Mouse (Mus musculus) erythroblast, adult 5-6 weeks (primary cell): ENCODE results near the gene Mdp1. TPM values are rescaled to one million over a fixed set of nuclear protein-coding genes. Genes with fewer than 3 reads are reported as not detected.

Experiments
- ATAC-seq: replicated peaks from 2 replicates; pipeline ENCODE4 v1.8.0; 2016; ENCODE audit warnings: moderate number of reproducible peaks, mild to moderate bottlenecking, moderate TSS enrichment, inconsistent platforms; ENCODE audit not compliant: poor library complexity, low FRiP score, severe bottlenecking
- total RNA-seq, 2 experiments: library from RNA; stranded (forward) in 1 of 2; stranded (reverse) in 1 of 2; fragments of 150-400 nt in 1 of 2; fragments of 200-764, 138-1000 nt in 1 of 2; gene quantifications; 2 replicates each; pipeline versions ENCODE4 v1.2.3 to v1.2.4; 2015 to 2017; ENCODE audit warnings: low replicate concordance in 2 of 2

The Mdp1 gene
- total RNA-seq, 2 experiments from 2014 or later, result 7.1 to 10.4 TPM

DNA sequence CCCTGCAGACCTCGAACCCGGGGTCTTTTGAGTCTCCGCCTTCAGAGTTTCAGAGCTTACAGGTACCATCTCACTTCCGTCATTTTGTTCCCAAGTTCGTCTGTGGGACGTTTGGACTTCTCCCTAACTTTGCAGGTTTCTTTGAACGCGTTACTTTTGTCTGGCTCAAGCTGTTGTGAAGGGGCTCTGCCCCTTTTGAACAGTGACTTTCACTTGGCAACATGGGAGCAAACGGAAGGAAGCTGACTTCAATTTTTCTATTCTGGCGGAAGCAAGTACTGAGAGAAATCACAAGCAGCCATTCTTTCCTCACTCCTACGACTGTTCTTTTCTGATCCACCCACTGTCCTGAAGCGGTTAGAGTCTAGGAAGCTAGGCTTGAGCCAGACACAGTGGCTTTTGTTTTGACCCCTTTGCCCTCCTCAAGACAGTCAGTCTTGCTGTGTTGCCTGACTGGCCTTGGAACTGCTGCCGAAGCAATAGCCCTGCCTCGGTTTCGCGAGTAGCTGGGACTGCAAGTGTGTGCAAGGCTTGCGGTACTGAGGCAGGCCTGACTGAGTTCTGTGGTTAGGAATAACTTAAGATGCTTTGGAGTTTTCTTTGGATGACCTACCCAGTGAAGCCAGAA, 15.9 kb downstream of the Mdp1 start:
- no peak for ATAC-seq

DNA sequence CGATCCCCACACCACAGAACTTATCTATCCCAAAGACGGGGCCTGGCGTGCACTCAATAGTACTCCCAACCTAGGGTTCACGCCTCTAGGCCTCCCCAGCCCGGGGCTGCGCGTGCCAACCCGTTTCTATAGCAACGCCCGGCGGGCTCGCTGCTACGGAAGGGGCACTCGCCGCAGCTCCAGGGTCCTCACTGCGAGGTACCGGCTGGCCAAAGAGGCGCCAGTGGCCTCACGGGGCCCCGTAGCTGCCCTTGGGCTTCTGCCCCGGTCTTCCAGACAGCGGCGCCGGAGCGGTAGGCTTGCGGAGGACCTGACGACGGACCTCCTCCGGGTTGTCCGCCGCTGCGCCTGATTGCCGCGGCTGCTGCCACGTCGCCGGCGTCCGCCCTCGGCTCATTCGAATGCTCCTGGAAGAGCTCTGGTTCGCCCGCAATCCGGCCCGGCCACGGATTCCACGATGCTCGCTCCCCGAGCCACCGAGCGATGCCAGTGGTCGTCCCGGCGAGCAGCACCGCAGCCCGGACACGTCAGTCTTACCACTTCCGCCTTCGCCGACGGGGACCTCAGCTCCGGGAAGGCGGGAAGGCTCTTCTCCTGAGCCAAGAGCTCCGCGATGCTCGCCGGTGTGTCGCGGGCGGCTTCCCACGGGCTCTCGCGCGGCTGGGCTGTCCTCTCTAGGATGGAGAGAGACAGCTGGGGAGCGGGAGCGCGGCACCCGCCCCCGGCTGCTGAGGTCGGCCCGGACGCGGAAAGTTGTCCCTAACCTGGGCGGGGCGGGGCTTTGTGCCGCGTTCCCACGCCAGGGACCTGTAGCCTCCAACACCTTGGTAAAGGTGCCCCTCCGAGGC, 17.0 kb downstream of the Mdp1 start, which contains the start of gene Tm9sf1:
Gene Tm9sf1, minus strand, starts transcription at position 747 of the 848 bp plus-strand sequence.
- ATAC-seq, result peak; percentile 85

DNA sequence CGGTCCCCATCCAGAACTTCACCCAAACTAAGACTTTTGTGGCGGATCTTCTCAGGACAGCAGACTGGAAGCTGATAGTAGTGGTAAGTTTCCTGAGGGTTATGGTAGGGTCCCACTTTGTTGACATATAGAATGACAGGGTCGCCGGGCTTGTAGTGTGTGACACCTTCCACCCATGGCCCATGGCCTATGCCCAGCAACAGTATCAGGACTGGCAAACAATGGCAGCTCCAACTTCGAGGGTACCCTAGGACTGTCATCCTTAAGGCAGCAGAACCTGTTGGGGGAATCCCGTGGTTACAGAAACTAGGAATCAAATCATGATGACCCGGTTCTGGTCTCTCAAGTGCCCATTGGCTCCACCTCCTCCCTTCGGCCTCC, 17.6 kb downstream of the Mdp1 start:
- ATAC-seq, result peak; percentile 14

DNA sequence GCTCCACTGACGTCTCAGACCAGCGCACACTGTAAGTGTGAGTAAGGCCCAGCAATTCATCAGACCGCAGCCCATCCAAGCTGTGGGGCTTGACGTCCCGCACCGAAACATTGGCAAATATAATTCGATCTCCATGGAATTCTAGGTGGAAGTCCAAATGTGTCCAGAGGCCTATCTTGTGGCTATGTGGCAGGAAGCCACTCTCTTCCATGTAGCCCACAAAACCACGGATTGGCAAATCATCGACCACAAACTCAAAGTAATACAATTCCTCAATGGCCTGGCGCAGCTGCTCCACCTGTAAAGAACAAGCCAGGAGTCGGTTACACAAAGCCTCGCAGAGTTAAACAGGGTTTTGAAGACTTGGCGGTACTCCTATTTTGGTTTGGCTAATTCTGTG, 19.0 kb downstream of the Mdp1 start:
- no peak for ATAC-seq

DNA sequence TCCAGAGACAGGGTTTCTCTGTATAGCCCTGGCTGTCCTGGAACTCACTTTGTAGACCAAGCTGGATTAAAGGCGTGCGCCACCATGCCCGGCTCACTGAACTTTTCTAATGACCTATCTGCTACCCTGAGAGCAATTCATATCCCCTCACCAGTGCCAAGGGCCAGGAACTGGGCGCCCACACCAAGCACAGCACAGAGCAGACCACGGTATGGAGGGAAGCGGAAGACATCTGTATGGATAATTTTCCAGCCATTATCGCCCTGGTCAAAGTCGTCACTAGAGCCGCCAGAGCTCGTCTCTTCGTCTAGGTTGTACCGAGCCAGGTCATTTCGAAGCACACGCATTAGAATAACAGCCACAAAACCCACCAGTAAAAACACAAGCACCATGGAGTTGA, 19.5 kb downstream of the Mdp1 start:
- ATAC-seq, result no peak

DNA sequence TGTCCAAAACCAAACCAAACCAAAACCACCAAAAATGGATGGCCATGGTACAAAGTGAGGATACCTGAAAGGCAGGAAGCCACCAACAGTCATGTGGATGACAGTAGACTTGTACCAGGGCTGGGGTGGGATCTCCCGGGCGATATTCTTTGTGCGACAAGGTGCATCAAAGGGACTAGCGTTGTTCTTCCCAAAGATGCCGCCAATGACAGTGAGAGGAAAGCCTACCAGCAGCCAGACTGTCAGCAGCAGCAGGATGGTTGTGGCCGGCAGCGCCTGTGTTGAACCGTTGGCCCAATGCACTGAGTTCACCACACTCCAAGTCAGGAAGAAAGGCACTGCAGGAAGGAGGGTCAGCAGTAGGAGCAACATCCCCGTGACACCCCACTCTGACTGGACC, 22.5 kb downstream of the Mdp1 start, which contains the start of gene Gm49378:
Gene Gm49378, minus strand, starts transcription at position 101 of the 400 bp plus-strand sequence.
- ATAC-seq, result no peak

DNA sequence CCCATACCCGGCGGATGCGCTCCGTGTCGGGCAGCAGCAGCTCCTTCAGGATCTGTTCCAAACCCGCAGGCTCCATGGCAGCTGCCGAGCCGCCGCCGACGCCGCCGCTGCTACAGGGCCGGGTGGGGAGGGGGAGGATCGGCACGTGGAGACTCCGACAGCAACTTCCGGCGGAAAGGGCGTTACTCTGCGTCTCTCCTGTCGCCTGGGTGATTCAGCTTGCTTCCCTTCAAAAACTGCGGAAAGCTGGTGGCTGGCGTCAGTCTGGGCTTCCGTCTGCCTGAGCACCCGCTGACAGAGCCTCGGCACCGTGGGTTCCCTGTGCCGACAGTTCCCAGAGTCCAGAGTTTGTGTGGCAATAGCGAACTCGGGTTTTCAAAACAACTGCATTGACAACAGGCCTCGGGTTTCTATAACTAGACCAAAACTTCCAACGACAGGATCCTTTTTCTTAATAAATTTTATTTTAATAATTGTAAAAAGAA, 24.7 kb downstream of the Mdp1 start, which contains the start of gene Ipo4:
Gene Ipo4, minus strand, starts transcription at position 435 of the 485 bp plus-strand sequence.
- ATAC-seq, result peak; percentile 87

DNA sequence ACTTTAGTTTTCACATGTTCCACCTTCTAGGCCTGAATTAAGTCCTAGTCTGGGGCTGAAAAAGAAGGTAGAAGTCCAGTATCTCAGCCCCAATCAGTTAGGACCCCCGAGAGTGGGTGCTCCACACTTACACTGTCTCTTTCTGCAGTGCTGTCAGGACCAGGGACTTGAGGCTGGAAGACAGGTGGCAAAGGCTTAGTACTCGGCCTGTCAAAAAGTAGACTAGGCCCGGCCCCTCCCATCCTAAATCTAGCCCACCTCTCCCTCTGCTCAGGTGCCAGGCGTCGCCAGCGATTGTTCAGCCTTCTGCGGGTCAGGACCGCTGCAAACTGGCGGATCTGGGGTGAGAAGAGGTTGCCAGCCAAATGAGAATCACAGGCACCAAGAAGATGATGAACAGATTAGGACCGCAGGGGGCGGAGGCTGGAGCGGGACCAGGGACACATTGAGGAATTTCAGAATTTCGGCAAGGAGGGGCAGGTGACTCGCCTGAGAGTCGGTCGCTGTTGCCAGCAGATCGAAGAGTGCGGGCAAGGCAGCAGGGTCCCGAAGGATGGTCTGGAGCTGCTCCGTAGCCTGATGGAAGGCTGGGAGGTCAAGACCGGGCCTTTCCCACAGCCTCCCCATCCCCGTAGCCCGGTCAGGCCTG, 25.3 kb downstream of the Mdp1 start:
- ATAC-seq, result no peak

DNA sequence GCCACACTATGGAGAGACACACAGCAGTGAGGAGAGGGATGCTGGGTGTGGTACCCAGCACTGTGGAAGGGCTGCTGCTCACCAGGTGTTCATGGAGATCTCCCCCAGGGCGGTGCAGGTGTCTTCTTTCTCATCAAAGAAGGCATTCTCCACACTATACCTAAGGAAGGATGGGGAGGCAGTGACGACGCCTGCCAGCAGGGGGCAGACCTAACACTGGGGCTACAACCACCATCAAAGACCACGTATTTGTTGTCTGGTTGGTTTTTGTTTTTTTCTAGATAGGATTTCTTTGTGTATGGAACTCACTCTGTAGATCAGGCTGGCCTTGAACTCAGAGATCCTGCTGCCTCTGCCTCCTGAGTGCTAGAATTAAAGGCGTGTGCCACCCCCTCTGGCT, 31.0 kb downstream of the Mdp1 start:
- ATAC-seq, result peak; percentile 65

DNA sequence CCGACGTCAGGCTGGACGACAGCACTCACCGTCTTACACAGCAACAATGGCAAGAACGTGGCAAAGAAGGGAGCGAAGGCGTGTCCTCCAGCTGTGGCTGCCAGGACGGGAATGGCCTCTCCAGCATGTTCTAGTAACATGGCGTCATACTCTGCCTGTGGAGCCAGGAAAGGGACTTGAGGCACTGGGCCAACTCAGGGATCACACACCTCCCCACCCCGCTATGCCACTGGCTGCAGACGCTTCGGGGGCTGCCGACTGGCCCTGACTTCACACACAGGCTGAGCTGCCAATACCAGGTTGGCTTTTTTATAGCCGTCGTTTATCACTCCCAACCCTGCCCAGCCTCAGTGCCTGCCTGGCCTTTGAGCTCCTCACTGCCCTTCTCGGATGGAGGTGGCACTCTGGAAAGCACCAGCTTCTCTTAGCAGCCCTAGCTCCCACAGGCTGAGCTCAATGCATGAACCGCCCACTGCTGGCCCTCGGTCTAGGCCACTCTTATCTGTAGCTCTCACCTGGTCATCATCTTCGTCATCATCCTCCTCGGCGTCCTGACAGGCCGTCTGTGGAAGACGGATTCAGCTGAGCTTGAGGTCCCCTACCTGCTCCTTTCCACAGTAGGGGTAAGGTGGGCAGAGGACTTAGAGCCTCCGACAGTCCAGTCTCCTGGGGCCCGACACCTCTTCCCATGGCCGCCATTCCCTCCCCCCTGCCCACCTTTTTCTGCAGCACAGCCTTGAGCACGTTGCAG, 32.1 kb downstream of the Mdp1 start:
- peak; percentile 54 for ATAC-seq

DNA sequence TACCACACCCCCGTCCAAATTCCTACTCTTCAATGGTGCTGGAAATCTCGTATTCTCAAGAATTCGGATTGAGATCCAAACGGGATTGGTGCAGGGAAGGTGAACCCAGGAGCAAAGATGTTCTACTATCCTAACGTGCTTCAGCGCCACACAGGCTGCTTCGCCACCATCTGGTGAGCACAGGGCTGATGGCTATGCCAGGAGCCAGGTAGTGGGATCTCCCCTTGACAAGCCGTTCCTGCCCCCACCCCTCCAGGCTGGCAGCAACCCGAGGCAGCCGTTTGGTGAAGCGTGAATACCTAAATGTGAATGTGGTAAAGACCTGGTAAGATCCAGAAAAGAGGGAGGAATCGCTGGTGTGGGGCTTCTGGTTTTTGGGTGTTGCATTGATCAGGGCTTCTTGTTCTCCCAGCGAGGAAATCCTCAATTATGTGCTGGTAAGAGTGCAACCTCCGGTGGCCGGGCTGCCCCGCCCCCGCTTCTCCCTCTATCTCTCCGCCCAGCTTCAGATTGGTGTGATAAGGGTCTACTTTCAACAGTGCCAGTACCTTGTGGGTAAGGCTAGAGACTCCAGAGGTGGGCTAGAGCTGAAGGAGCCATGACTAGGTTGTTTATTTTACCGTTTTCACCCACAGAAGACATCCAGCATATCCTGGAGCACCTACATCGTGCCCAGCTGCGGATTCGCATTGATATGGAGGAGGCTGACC, 41.7 kb downstream of the Mdp1 start:
- peak; percentile 45 for ATAC-seq

DNA sequence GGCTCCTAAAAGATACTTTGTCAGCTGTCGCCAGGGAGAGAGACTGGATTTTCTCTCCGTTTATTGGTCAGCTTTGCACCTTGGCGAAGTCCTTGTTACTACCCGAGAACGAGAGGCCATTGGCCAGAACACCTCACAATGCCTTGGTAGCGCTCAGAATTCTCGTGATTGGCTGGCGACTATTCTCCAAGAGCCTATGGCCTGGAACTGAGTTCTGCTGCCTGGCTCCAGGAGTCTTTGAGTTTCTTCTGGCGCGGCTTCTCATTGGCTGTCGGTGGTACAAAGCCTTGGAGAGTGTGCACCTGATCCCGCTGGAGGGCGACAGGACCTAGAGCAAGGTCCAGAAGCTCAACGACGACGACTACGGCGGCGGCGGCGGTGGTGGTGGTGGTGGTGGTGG, 42.5 kb downstream of the Mdp1 start, which contains the start of gene Rec8:
Gene Rec8, plus strand, starts transcription at position 216 of the 400 bp plus-strand sequence.
- ATAC-seq, result peak; percentile 77

DNA sequence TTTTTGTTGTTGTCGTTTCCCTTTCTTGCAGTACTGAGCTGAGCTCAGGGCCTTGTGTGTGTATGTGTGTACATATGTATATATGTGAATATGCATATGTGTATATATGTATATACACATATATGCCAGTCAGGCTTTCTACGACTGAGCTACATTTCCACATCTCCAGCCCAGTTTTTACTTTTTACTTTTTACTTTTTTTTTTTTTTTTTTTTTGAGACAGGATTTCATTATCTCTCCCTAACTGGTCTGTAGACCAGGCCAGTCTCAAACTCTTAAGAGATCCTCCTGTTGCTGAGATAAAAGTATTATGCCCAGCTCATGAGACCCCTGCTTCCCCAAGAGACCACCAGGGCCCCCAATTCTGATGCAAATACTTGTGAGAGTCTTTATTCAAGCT, 43.5 kb downstream of the Mdp1 start:
- no peak for ATAC-seq

DNA sequence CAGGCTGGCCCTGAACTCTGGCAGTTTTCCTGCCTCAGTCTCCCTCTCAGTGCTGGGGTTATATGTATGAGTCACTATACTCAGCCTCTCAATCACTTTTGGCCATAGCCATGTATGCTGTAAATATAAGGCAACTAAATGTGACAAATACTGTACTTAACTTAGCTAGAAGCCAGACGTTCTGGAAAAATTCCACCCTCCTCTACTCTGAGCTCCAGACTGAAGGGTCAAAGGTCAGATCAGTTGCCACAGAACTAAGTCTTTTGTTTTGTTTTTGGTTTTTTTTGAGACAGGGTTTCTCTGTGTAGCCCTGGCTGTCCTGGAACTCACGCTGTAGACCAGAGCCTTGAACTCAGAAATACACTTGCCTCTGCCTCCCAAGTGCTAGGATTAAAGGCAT, 44.4 kb downstream of the Mdp1 start:
- ATAC-seq, result no peak

DNA sequence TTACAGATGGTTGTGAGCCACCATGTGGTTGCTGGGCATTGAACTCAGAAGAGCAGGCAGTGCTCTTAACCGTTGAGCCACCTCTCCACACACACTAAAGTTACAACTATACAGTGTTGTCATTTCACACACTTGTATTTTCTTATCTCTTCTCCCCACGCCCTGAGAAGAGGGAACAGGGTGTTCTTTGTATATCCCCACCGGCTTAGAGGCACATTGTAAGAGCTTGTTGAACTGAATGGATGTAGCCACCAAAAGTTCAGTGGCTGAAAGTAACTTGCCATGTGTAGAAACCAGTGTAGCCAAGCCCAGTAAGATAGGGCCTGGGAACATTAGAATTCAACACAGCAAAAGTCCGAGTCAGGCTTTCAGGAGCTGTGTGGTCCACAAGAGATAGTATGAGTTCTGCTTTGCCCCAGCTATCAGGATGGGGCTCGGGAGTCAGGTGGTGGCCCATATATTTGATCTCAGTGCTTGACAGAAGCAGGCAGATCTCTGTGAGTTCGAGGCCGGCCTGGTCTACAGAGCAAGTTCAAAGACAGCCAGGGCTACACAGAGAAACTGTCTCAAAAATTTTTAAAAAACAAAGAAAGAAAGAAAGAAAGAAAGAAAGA, 45.6 kb downstream of the Mdp1 start:
- peak; percentile 26; the same call in 1 of the 2 replicates for ATAC-seq

DNA sequence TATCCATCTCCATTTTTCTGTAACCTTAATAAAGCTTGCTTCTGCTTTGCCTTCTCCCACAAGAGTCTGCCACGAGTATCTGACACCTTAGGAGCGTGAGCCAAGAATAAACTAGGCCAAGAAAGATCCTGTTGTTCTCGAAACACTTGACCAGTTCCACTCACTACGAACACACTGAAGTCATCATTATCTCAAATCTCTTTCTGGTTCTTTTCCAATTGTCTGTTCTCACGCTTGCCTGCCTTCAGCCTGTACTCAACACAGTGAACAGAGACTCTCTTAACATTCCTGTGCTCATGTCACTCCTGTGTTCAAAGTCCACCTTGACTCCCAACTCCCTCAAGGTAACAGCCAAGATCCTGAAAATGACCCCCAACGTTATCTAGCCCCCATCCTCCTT, 47.0 kb downstream of the Mdp1 start:
- ATAC-seq, result no peak

DNA sequence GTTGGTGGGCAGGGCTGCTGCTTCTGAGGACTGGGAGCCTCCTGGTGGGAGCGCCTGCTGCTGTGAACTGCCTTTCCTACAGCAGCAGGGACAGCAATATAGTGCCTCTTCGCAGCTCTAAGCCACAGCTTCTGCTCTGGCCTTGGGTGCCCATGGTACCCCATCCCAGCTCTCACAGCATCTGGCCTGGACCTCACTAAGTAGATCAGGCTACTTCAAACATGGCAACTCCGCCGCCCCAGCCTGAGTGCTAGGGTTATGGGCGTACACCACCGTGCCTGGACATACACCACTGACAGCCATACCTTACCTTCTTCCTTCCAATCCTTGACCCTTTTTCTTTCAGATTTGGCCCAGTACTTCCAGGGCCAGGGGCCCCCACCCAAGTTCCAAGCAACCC, 52.0 kb downstream of the Mdp1 start:
- no peak for ATAC-seq
